Mouse (Mus musculus) C2C12 (cell line): ENCODE measurements around the gene Hoxa7. TPM values are rescaled to one million over a fixed set of nuclear protein-coding genes. Genes with fewer than 3 reads are reported as not detected.

Source experiments
- H3K27me3 ChIP-seq: one replicate; pipeline ENCODE4 v1.6.1; 2011; ENCODE audit not compliant: control insufficient read depth, insufficient read depth, insufficient read length
- H3K36me3 ChIP-seq: one replicate; pipeline ENCODE4 v1.6.1; 2011; ENCODE audit not compliant: control insufficient read depth, insufficient read depth
- H3K4me3 ChIP-seq: one replicate; pipeline ENCODE4 v1.5.1; 2011; ENCODE audit warnings: mild to moderate bottlenecking, control low read depth; ENCODE audit not compliant: poor library complexity, insufficient read depth, severe bottlenecking
- H3K79me2 ChIP-seq: one replicate; pipeline ENCODE4 v1.6.1; 2011; ENCODE audit not compliant: control insufficient read depth, insufficient read depth
- H3K79me3 ChIP-seq: one replicate; pipeline ENCODE4 v1.6.1; 2011; ENCODE audit warnings: low read depth, control low read depth
- H3ac ChIP-seq: one replicate; pipeline ENCODE3; 2011; ENCODE audit warnings: low read depth; ENCODE audit not compliant: control insufficient read depth, insufficient read length
- CEBPB ChIP-seq: IDR thresholded peaks from one replicate; pipeline ENCODE4 v1.6.1; 2011; ENCODE audit warnings: low read depth, mild to moderate bottlenecking, control low read depth, moderate library complexity
- CTCF ChIP-seq: IDR thresholded peaks from one replicate; pipeline ENCODE4 v1.5.1; 2011; ENCODE audit not compliant: control insufficient read depth, insufficient read depth, insufficient read length
- FOSL1 ChIP-seq: IDR thresholded peaks from one replicate; pipeline ENCODE4 v1.8.0; 2011; ENCODE audit warnings: mild to moderate bottlenecking, low read length; ENCODE audit not compliant: poor library complexity, insufficient read depth, severe bottlenecking
- MAX ChIP-seq: IDR thresholded peaks from one replicate; pipeline ENCODE4 v1.6.1; 2011; ENCODE audit warnings: mild to moderate bottlenecking, control low read depth
- MYOD1 ChIP-seq: IDR thresholded peaks from one replicate; pipeline ENCODE4 v1.6.1; 2011; ENCODE audit warnings: low read depth; ENCODE audit not compliant: control insufficient read depth, insufficient read length
- MYOG ChIP-seq: IDR thresholded peaks from one replicate; pipeline ENCODE4 v1.6.1; 2011; ENCODE audit not compliant: control insufficient read depth, insufficient read length; ENCODE audit errors: extremely low read depth
- USF1 ChIP-seq: IDR thresholded peaks from one replicate; pipeline ENCODE4 v1.6.1; 2011; ENCODE audit warnings: low read depth, mild to moderate bottlenecking, control low read depth, moderate library complexity
- polyA plus RNA-seq: library from polyadenylated mRNA; unstranded; fragments of >200 nt; fragmentation: generic; extraction: Trizol; gene quantifications from one replicate; pipeline ENCODE4 v1.2.1, GENCODE M21; 2012; ENCODE audit warnings: missing spikeins

The Hoxa7 gene
- polyA plus RNA-seq, 1 experiment = 7.5 TPM

- Histone ChIP-seq H3K36me3 (no peaks in the 10 kb centered on the region), H3K79me2 (no peaks in the 10 kb centered on the region), H3K79me3 (no peaks in the 10 kb centered on the region), H3ac (no peak within 1 kb of the TSS), H3K27me3 (no peaks in the 10 kb centered on the region), H3K4me3 (no peak within 1 kb of the TSS)
- TF ChIP-seq MAX (no peak), USF1 (no peak), CEBPB (no peak), MYOD1 (no peak), FOSL1 (no peak), MYOG (no peak), CTCF (no peak)
These were observed 44.5 kb downstream of the Hoxa7 start, which contains the start of gene 5730596B20Rik for GRCm38 (mm10) chr6:52177061-52177735. Gene 5730596B20Rik, plus strand, starts transcription at chr6:52177498.

GRCm38 (mm10) chr6:52176391-52176790, 45.3 kb downstream of the Hoxa7 start:
- H3K79me3 ChIP-seq = no peaks in the 10 kb centered on the region
- no peak overlapping the region for H3K4me3 ChIP-seq
- no peaks in the 10 kb centered on the region for H3K27me3 ChIP-seq
- no peaks in the 10 kb centered on the region for H3K36me3 ChIP-seq
- no peak overlapping the region for H3ac ChIP-seq
- no peaks in the 10 kb centered on the region for H3K79me2 ChIP-seq
- TF ChIP-seq MYOD1 = no peak
- TF ChIP-seq USF1 = no peak

- no peak overlapping the region for H3ac ChIP-seq
- no peak overlapping the region for H3K4me3 ChIP-seq
- no peaks in the 10 kb centered on the region for H3K27me3 ChIP-seq
- TF ChIP-seq CEBPB (no peak), MYOD1 (no peak), CTCF (no peak)
- H3K79me2 ChIP-seq = no peaks in the 10 kb centered on the region
- H3K36me3 ChIP-seq = no peaks in the 10 kb centered on the region
- no peaks in the 10 kb centered on the region for H3K79me3 ChIP-seq
These were observed 45.8 kb downstream of the Hoxa7 start for GRCm38 (mm10) chr6:52175864-52176263.

GRCm38 (mm10) chr6:52174968-52175751, 46.5 kb downstream of the Hoxa7 start:
- no peaks in the 10 kb centered on the region for H3K79me2 ChIP-seq
- H3ac ChIP-seq = no peak overlapping the region
- no peak for TF ChIP-seq MYOD1
- TF ChIP-seq MYOG = no peak
- no peak for TF ChIP-seq USF1
- no peak for TF ChIP-seq FOSL1
- no peak for TF ChIP-seq MAX
- TF ChIP-seq CTCF = no peak
- TF ChIP-seq CEBPB = no peak
- no peaks in the 10 kb centered on the region for H3K36me3 ChIP-seq
- H3K4me3 ChIP-seq = no peak overlapping the region
- H3K79me3 ChIP-seq = no peaks in the 10 kb centered on the region
- no peaks in the 10 kb centered on the region for H3K27me3 ChIP-seq

GRCm38 (mm10) chr6:52173648-52174047, 48.0 kb downstream of the Hoxa7 start:
- no peaks in the 10 kb centered on the region for H3K36me3 ChIP-seq
- H3K27me3 ChIP-seq = no peaks in the 10 kb centered on the region
- TF ChIP-seq MAX (no peak), MYOD1 (no peak), FOSL1 (no peak), MYOG (no peak), CEBPB (no peak), CTCF (no peak), USF1 (no peak)
- no peaks in the 10 kb centered on the region for H3K79me3 ChIP-seq
- no peak overlapping the region for H3ac ChIP-seq
- no peaks in the 10 kb centered on the region for H3K79me2 ChIP-seq
- no peak overlapping the region for H3K4me3 ChIP-seq

- no peak overlapping the region for H3K4me3 ChIP-seq
- no peaks in the 10 kb centered on the region for H3K79me2 ChIP-seq
- TF ChIP-seq CTCF (no peak), USF1 (no peak), FOSL1 (no peak), MAX (no peak), MYOD1 (no peak), CEBPB (no peak), MYOG (no peak)
- no peak overlapping the region for H3ac ChIP-seq
- H3K27me3 ChIP-seq = no peaks in the 10 kb centered on the region
- peaks cover 3% of the 10 kb centered on the region for H3K36me3 ChIP-seq
- no peaks in the 10 kb centered on the region for H3K79me3 ChIP-seq
These were observed 49.2 kb downstream of the Hoxa7 start for GRCm38 (mm10) chr6:52172501-52172900.
